Mouse (Mus musculus) macrophage (primary cell): ENCODE results near the gene Strn3. TPM values are rescaled to one million over a fixed set of nuclear protein-coding genes. Genes with fewer than 3 reads are reported as not detected.
A peak's percentile ranks its signal among the peaks of the same experiment; 100 is the strongest.
"Not testable (repeated sequence)": the region's sequence is repeated elsewhere in the genome, so short reads cannot be mapped to it uniquely, and the experiment has no call there.

ENCODE experiments used
- H3K27ac ChIP-seq: fragments of 350-480 bp; formaldehyde crosslinking; 2 replicates; pipeline ENCODE4 v1.9.0; 2021
- H3K36me3 ChIP-seq: fragments of 350-480 bp; formaldehyde crosslinking; 2 replicates; pipeline ENCODE4 v1.9.0; 2021; ENCODE audit errors: inconsistent target
- H3K4me3 ChIP-seq: fragments of 350-480 bp; formaldehyde crosslinking; 2 replicates; pipeline ENCODE4 v1.9.0; 2021; ENCODE audit errors: inconsistent target
- H3K79me2 ChIP-seq: fragments of 350-480 bp; formaldehyde crosslinking; 2 replicates; pipeline ENCODE4 v1.9.0; 2021; ENCODE audit errors: inconsistent target
- WGBS: methylation state at CpG from one replicate; pipeline ENCODE4 v1.1.7; 2026; ENCODE audit warnings: inconsistent platforms; ENCODE audit not compliant: missing documents; 5-methylcytosine and 5-hydroxymethylcytosine counted together
- polyA plus RNA-seq: library from polyadenylated mRNA; stranded (reverse); fragments of 250-400 nt; gene quantifications from 3 replicates; pipeline ENCODE4 v1.2.4, GENCODE M21; 2018; ENCODE audit warnings: inconsistent platforms

The Strn3 gene
- polyA plus RNA-seq, 1 experiment from 2014 or later, result 22.5 TPM

DNA sequence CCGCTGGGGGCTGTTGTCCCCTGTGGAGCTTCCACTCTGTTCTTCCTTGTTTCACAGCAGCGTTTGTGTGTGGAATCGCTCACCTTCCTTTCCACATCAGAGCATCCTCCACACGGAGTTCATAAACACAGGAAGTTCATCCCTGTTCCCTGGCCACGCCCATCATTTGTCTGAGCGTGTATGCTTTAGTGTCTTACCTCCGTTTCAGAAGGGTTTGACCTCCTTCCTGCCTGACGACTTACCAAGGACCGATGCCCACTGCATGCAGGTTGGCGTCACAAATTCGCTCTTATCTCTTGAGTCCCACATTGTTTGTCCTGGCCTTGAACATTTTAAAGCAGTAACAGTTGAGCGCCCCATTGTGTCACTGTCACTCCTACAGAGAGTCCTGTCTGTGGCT lies 14.1 kb upstream of the Strn3 start:
- 85% methylated on average over 12 of the region's 12 CpGs for WGBS
- Histone ChIP-seq H3K27ac (no peak overlapping the region), H3K4me3 (no peak overlapping the region), H3K36me3 (no peaks in the 10 kb centered on the region), H3K79me2 (no peaks in the 10 kb centered on the region)

DNA sequence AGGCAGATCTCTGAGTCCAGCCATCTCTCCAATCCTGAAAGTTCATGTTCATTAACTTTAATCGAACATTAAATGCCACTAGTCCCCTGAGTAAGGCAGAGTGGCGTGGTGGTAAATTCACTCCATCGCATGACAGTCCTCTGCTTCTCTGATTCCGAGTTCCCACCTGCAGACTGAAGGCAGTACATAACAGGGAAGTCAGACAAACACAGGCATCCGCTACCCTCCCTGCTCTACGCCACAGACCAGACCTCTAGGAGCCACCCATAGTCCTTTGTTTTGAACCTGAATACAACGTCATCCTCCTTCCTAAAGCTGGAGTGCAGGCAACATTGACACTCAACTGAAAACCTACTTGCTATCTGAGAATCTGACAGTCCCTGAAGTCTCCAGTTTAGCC lies 12.9 kb upstream of the Strn3 start:
- H3K27ac ChIP-seq, result no peak overlapping the region
- WGBS, result 68% methylated on average over 7 of the region's 7 CpGs
- H3K79me2 ChIP-seq, result no peaks in the 10 kb centered on the region
- H3K36me3 ChIP-seq, result no peaks in the 10 kb centered on the region
- no peak overlapping the region for H3K4me3 ChIP-seq

DNA sequence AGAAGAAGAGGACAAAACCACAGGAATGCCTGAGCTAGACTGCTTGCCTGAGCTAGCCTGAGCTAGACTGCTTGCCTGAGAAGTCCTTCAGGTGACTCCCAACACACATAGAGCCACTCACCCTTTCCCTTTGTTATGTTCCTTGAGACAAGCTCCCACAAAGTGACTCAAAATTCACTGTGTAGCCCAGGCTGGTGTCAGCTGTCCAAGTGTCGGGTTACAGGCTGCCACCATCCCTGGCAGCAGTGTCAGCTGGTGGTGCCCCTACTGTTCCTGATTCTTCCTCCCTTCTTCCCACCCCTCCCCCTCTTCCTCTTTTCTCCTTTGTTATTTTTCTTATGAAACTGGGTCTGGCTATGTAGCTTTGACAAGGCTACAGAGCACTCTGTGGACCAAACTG lies 12.2 kb upstream of the Strn3 start:
- 0% methylated on average over 1 of the region's 1 CpGs for WGBS
- no peaks in the 10 kb centered on the region for H3K79me2 ChIP-seq
- H3K27ac ChIP-seq, result peak overlapping the region; percentile 24
- H3K36me3 ChIP-seq, result no peaks in the 10 kb centered on the region
- no peak overlapping the region for H3K4me3 ChIP-seq

DNA sequence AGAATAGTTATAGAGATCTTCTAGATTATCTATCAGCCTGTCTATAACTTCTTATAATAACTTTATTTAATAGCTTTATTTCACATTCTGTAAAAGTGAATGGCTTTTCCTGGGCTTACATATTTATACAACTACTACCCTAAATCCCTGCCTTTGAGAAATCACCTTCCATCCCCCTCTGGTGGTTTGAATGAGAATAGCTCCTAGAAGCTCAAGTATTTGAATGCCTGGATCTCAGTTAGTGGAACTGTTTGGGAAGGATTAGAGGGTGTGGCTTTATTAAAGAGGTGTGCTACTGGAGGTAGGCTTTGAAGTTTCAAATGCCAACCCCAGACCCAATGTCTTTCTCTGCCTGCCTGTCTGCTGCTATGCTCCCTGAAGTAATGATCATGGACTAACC lies 10.0 kb upstream of the Strn3 start:
- peaks cover 1% of the 10 kb centered on the region; the same call in 1 of the 2 replicates for H3K79me2 ChIP-seq
- H3K27ac ChIP-seq, result no peak overlapping the region
- no peak overlapping the region for H3K4me3 ChIP-seq
- no peaks in the 10 kb centered on the region for H3K36me3 ChIP-seq

DNA sequence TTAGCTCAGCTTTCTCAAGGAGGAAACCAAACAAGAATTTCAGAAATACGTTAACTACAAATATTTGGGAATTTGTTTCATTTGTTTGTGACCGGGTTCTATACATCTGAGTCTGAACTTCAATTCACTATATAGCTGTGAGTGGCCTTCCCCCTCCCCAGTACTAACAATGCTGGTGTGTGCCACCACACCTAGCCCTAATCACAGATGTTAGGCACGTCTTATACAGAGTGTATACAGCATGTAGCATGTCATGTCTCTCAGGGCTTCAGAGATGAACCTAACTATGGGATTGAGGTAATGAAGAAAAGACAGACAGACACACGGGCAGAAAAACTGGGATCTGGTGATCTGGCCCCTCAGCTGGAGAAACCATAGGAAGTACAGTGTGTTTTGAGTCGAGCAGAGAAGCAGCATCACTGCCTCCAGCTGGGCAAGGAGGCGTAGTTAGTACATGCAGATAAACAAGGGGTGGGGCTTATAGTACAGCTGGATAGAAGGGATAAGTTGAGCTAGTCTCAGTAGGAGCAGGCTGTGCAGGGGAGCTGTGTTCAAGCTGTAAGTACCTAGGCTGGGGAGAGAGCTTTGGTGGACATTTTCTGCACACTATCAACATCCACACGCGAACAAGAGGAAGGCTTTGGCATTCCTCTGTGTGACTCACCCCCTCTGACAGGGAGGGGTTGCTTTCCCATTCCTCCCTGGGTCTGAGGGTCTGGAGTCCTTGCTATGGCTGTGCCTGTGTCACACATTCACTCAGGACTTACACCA lies 8.1 kb upstream of the Strn3 start:
- Histone ChIP-seq H3K4me3 (no peak overlapping the region), H3K36me3 (no peaks in the 10 kb centered on the region), H3K27ac (no peak overlapping the region), H3K79me2 (peaks cover 13% of the 10 kb centered on the region; the same call in 1 of the 2 replicates)
- 88% methylated on average over 8 of the region's 8 CpGs for WGBS

DNA sequence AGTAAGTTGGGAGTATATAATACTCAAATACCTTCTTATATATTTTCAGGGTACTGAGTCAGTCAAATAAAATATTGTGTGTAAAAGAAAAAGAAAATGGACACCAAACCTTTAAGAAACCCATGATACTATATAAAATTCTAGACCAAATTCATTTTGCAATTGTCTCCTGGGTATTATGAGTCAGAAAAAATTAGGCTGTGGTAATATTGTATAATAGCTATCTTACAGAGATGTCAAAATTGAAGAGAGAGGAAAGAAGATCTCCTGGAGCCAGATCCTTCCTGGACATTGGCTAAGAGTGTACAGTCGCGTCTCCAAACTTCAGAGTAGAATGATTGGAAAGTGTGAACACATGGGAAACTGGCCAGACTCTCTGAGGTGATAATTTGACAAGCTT lies 4.5 kb upstream of the Strn3 start:
- no peaks in the 10 kb centered on the region for H3K36me3 ChIP-seq
- no peak overlapping the region for H3K4me3 ChIP-seq
- peaks cover 29% of the 10 kb centered on the region; the same call in 1 of the 2 replicates for H3K79me2 ChIP-seq
- 90% methylated on average over 2 of the region's 2 CpGs for WGBS
- no peak overlapping the region for H3K27ac ChIP-seq

DNA sequence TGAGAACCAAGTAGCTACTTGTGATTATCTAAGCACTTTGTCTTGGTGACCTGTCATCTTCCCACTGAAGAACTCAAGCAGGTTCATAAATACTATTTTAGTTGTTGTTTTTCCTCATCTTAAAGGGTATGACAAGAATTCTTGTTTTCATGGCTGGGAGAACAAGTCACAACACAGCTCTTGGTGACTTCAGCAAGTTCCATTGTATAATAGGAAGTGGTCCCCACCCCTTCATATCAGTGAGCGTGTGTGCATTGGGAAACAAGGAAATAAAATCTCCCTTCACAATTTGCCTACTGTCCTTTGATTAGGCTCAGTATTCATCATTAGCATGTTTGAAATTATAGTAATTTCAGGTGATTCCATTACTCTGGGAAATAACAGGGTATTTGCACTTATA lies 3.3 kb upstream of the Strn3 start:
- H3K27ac ChIP-seq, result no peak overlapping the region
- H3K79me2 ChIP-seq, result peaks cover 40% of the 10 kb centered on the region
- H3K4me3 ChIP-seq, result no peak overlapping the region
- WGBS, result 58% methylated on average over 1 of the region's 1 CpGs
- no peaks in the 10 kb centered on the region for H3K36me3 ChIP-seq

DNA sequence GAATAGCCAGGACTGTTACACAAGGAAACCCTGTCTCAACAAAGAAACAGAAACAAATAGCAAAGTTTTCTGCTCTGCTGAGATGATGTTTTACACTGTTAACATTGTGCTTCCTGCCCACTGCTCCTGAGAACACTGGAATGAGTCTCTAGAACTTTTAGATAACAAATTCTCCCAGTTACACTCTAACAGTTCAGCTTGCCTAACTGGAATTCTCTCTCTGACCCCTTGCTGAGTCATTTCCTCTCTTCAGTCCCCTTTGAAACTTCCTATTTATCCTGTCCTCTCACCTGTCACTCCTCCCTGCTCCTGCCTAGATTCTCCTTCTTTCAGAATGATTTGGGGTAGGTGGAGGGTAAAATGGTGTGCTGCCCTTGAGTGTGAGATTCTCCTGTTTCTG lies 2.4 kb upstream of the Strn3 start:
- H3K79me2 ChIP-seq, result peaks cover 49% of the 10 kb centered on the region
- no peak overlapping the region for H3K4me3 ChIP-seq
- H3K27ac ChIP-seq, result peak overlapping the region; percentile 15; the same call in 1 of the 2 replicates
- H3K36me3 ChIP-seq, result no peaks in the 10 kb centered on the region

DNA sequence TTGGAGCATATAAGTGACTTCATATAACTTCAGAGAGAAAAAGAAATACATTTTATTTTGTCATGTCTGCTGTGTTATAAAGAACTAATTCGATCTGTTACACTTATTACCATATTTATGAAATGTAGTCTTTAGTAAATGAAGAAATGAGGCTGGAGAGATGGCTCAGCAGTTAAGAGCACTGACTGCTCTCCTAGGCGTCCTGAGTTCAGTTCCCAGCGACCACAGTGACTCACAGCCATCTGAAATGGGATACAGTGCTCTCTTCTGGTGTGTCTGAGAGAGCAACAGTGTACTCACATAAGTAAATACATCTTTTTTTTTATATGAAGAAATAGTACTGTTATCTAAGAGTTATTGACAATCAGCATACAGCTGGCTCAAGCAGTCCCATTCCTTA lies 1.7 kb upstream of the Strn3 start:
- WGBS, result 83% methylated on average over 3 of the region's 3 CpGs
- Histone ChIP-seq H3K36me3 (no peaks in the 10 kb centered on the region), H3K27ac (no peak overlapping the region), H3K4me3 (no peak overlapping the region), H3K79me2 (peaks cover 55% of the 10 kb centered on the region)

DNA sequence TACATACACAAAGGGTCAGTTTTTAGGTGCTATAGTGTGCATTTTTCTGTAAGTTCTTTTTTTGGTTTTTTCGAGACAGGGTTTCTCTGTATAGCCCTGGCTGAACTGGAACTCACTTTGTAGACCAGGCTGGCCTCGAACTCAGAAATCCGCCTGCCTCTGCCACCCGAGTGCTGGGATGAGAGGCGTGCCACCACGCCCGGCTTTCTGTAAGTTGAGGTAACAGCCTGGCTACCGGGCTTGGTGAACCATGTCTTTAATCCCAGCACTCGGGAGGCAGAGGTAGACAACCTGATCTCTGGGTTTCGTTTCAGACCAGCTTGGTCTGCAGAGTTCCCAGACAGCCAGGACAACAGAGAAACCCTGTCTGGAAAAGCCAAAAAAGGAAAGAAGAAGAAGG lies 1.2 kb upstream of the Strn3 start:
- H3K36me3 ChIP-seq, result not testable (repeated sequence)
- Histone ChIP-seq H3K27ac (peak overlapping the region; percentile 83; the same call in 1 of the 2 replicates), H3K4me3 (peak overlapping the region; percentile 56), H3K79me2 (peaks cover 61% of the 10 kb centered on the region)
- WGBS, result 79% methylated on average over 10 of the region's 10 CpGs

DNA sequence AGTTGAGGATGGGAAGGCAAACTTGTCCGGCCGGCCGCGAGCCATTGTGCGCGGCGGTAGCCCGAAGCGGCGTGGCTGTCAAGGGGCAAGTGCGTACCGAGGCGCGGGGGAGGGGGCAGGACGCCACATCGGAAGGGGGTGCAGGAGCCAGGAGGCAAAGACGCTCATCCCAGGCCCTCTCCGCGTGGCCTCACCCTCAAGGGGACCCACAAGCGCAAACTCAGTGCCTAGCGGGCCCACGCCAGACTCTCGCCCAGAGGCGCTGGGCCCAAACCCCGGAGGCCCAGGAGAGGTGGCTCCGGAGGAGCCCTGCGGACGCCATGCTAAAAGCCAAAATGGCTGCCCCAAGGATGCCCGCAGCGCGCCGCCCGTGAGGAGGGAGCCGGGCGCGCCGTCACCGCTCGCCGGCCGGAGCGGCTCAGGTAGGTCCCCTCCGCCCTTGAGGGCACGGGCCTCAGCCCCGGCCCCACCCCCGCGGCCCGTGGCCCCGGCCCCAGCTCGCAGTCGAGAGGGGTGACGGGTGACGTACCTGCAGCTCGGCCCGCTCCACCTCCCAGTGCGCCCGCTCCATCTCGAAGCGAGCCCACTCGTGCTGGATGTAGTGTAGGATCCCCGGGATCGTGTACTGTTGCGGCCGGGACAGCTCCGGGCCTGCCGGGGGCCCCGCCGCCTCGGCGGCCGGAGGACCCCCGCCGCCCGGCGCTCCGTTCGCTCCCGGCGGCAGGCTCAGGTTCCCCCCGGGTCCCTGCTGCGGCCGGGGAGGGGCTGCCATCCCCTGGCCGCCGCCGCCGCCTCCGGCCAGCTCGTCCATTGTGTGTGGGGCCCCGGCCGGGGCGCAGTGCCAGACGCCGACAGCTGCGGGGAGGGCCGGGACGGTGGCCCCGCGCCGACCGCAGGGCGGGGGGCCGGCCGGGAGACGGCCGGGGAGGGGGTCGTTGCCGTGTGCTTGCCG lies 528 bp downstream of the Strn3 start, which contains the start of gene Ap4s1:
Ap4s1 (plus strand) TSS at position 141 of the 952 bp plus-strand sequence.
- WGBS, result under 1% methylated on average over 87 of the region's 108 CpGs
- Histone ChIP-seq H3K4me3 (peak within 1 kb of the TSS; percentile 61), H3K27ac (peak within 1 kb of the TSS; percentile 40; the same call in 1 of the 2 replicates), H3K36me3 (no peaks in the 10 kb centered on the region), H3K79me2 (peaks cover 73% of the 10 kb centered on the region)

DNA sequence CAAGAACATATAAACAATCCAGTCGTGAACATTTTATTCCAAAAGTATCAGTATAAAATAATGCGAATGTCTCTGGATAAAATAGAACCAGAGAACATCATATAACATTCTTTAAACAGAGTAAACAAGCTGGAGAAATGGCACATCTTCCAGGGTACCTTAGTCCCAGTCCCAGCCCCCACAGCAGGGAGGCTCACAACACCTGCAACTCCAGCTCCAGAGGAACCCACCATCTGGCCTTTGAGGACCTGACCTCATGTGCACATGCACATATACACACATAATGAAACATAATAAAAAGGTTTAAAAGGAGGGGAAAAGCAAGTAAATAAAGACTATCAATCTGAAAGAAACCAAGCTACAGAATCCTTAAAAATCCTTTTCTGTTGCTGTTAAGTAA lies 3.2 kb downstream of the Strn3 start:
- 95% methylated on average over 2 of the region's 2 CpGs for WGBS
- Histone ChIP-seq H3K4me3 (no peak overlapping the region), H3K36me3 (no peaks in the 10 kb centered on the region), H3K79me2 (peaks cover 85% of the 10 kb centered on the region), H3K27ac (no peak overlapping the region)

DNA sequence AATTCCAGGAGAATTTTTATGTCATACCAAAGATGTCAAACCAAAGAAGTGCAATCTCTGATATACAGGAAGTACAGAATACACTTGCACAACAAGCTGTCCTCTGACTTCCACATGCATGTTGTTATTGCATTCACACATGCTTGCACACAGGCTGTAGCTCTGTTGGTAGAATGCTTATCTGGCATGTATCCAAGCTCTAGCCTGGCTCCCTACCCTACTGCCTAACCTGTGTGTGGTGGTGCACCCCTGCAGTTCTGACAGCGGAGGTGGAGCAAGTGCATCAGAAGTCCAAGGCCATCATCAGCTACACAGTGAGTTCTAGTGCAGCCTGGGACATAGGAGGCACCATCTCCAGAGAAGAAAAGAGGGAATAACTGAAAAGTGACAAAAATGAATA lies 12.9 kb downstream of the Strn3 start:
- Histone ChIP-seq H3K79me2 (peaks cover 97% of the 10 kb centered on the region), H3K36me3 (no peaks in the 10 kb centered on the region), H3K27ac (peak overlapping the region; percentile 43), H3K4me3 (no peak overlapping the region)
- 75% methylated on average over 1 of the region's 1 CpGs for WGBS

DNA sequence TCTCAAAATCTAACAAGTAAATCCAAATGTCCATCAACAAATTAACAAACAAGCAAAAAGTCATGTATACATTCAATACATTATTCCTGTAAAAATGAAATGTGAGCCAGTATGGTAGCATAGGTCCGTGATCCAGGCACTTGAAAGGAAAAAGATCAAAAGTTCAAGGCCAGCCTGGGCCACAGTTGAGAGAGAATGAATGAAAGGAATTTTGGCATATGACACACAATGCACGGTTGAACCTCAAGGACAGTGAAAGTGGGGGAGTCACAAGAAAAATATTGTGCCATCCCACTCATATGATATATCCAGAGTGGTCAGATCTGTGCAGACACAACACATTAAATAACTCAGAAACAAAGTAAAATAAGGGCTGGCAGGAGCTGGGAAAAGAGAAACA lies 15.3 kb downstream of the Strn3 start:
- no peak overlapping the region for H3K4me3 ChIP-seq
- no peak overlapping the region for H3K27ac ChIP-seq
- no peaks in the 10 kb centered on the region for H3K36me3 ChIP-seq
- 91% methylated on average over 2 of the region's 2 CpGs for WGBS
- H3K79me2 ChIP-seq, result peaks cover 97% of the 10 kb centered on the region

DNA sequence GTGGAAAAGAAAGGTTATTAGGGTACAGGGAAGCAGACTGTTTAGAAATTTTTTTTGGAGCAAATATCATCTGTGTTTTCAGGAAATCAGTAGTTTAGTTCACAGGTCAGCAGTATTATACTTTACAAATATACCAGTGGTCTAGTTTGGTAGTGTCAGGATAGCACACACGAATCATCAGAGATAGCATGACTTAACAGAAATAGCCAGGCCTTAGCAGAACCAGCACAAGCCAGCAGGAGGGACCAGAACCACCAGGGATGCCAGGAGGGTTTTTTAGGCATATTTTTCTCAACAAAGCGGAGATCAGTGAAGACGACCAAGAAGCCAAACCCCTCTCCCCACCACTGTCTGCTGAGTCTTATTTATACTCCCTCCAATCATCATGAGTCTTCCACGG lies 18.4 kb downstream of the Strn3 start:
- Histone ChIP-seq H3K4me3 (no peak overlapping the region), H3K27ac (no peak overlapping the region)
- WGBS, result 78% methylated on average over 4 of the region's 4 CpGs

More for the DNA sequence above, 18.4 kb downstream of the Strn3 start:
- Histone ChIP-seq H3K36me3 (no peaks in the 10 kb centered on the region), H3K79me2 (peaks cover 100% of the 10 kb centered on the region)
